Mouse (Mus musculus) CH12.LX (cell line): ENCODE results near the gene Zfp329. TPM values are rescaled to one million over a fixed set of nuclear protein-coding genes. Genes with fewer than 3 reads are reported as not detected.

ENCODE experiments used
- DNase-seq: peaks from one replicate; pipeline ENCODE4 v3.0.0-alpha.2; 2013; ENCODE audit errors: extremely low read depth
- H3K27ac ChIP-seq: 2 replicates; pipeline ENCODE4 v1.5.1; 2012; ENCODE audit warnings: low read depth, mild to moderate bottlenecking, control low read depth, moderate library complexity; ENCODE audit not compliant: insufficient read depth
- H3K27me3 ChIP-seq: replicated peaks from 2 replicates; pipeline ENCODE3; 2012; ENCODE audit warnings: inconsistent platforms
- H3K36me3 ChIP-seq, 2 experiments: replicated peaks in 1 of 2; 2 replicates each; pipeline versions ENCODE3 to v1.6.1; 2012; ENCODE audit warnings: inconsistent platforms in 1 of 2, low read length in 1 of 2, mild to moderate bottlenecking in 1 of 2, mixed read lengths in 1 of 2, moderate library complexity in 1 of 2; ENCODE audit not compliant: control insufficient read depth in 1 of 2, insufficient read depth in 1 of 2
- H3K4me1 ChIP-seq, 2 experiments: 2 replicates each; pipeline ENCODE4 v1.6.1; 2012; ENCODE audit warnings: inconsistent platforms in 1 of 2, moderate library complexity in 1 of 2; ENCODE audit not compliant: insufficient read depth in 2 of 2, control insufficient read depth in 1 of 2
- H3K4me2 ChIP-seq: 2 replicates; pipeline ENCODE4 v1.6.1; 2012; ENCODE audit warnings: low read depth, mild to moderate bottlenecking, control low read depth; ENCODE audit not compliant: poor library complexity, insufficient read depth, severe bottlenecking
- H3K4me3 ChIP-seq, 3 experiments: fragments of 150-350 bp in 1 of 3; sonication (generic) in 1 of 3; replicated peaks in 1 of 3; 2 replicates each; pipeline versions ENCODE3 to v1.5.1; 2011 to 2012; ENCODE audit warnings: low read depth in 2 of 3, low read length in 2 of 3, mild to moderate bottlenecking in 2 of 3, moderate library complexity in 2 of 3, control low read depth in 1 of 3, improper control_type of control experiment in 1 of 3, inconsistent platforms in 1 of 3, mixed read lengths in 1 of 3; ENCODE audit not compliant: poor library complexity in 1 of 3
- H3K79me2 ChIP-seq: replicated peaks from 2 replicates; pipeline ENCODE4 v1.6.1; 2012; ENCODE audit warnings: mild to moderate bottlenecking, moderate library complexity; ENCODE audit not compliant: control insufficient read depth, poor library complexity, insufficient read depth, severe bottlenecking; ENCODE audit errors: extremely low read depth
- H3K9ac ChIP-seq: 2 replicates; pipeline ENCODE4 v1.6.1; 2012; ENCODE audit warnings: low read depth, mild to moderate bottlenecking, control low read depth, moderate library complexity; ENCODE audit not compliant: insufficient read depth
- H3K9me3 ChIP-seq: replicated peaks from 2 replicates; pipeline ENCODE3; 2012; ENCODE audit warnings: low read length, inconsistent platforms, mixed read lengths
- BHLHE40 ChIP-seq: IDR thresholded peaks from 2 replicates; pipeline ENCODE4 v1.6.1; 2011; ENCODE audit warnings: mild to moderate bottlenecking, low read depth, low read length, improper control_type of control experiment
- CHD1 ChIP-seq: IDR thresholded peaks from 2 replicates; pipeline ENCODE4 v1.6.1; 2012; ENCODE audit warnings: low read depth, low read length, improper control_type of control experiment, inconsistent platforms
- CHD2 ChIP-seq: IDR thresholded peaks from 2 replicates; pipeline ENCODE4 v1.6.1; 2011; ENCODE audit warnings: low read length, improper control_type of control experiment
- CTCF ChIP-seq, 2 experiments: IDR thresholded peaks in 1 of 2; conservative IDR thresholded peaks in 1 of 2; 2 replicates each; pipeline ENCODE4 v1.5.1; 2011 to 2012; ENCODE audit warnings: low read depth in 2 of 2, low read length in 2 of 2, improper control_type of control experiment in 1 of 2, inconsistent platforms in 1 of 2, mild to moderate bottlenecking in 1 of 2, moderate library complexity in 1 of 2
- E2F4 ChIP-seq: IDR thresholded peaks from 2 replicates; pipeline ENCODE4 v1.6.1; 2011; ENCODE audit warnings: low read depth, low read length, improper control_type of control experiment; ENCODE audit not compliant: insufficient replicate concordance
- ELF1 ChIP-seq: IDR thresholded peaks from 2 replicates; pipeline ENCODE4 v1.6.1; 2014; ENCODE audit warnings: low read depth, mild to moderate bottlenecking, inconsistent platforms, low read length, improper control_type of control experiment
- EP300 ChIP-seq: IDR thresholded peaks from 2 replicates; pipeline ENCODE4 v1.6.1; 2011; ENCODE audit warnings: low read length, improper control_type of control experiment
- ETS1 ChIP-seq: conservative IDR thresholded peaks from 2 replicates; pipeline ENCODE4 v1.6.1; 2012; ENCODE audit warnings: low read depth, mild to moderate bottlenecking, inconsistent platforms, low read length, improper control_type of control experiment, moderate library complexity
- GABPA ChIP-seq: IDR thresholded peaks from 2 replicates; pipeline ENCODE4 v1.6.1; 2012; ENCODE audit warnings: low read depth, low read length, improper control_type of control experiment, inconsistent platforms; ENCODE audit not compliant: insufficient replicate concordance
- HCFC1 ChIP-seq: IDR thresholded peaks from 2 replicates; pipeline ENCODE4 v1.6.1; 2012; ENCODE audit warnings: low read depth, mild to moderate bottlenecking, inconsistent platforms, low read length, improper control_type of control experiment
- IRF4 ChIP-seq: IDR thresholded peaks from 2 replicates; pipeline ENCODE4 v1.6.1; 2014; ENCODE audit warnings: low read depth, mild to moderate bottlenecking, inconsistent platforms, low read length, improper control_type of control experiment
- JUN ChIP-seq: IDR thresholded peaks from 2 replicates; pipeline ENCODE4 v1.6.1; 2011; ENCODE audit warnings: low read depth, mild to moderate bottlenecking, low read length, improper control_type of control experiment, moderate library complexity; ENCODE audit not compliant: insufficient read depth
- JUND ChIP-seq: conservative IDR thresholded peaks from 2 replicates; pipeline ENCODE4 v1.6.1; 2011; ENCODE audit warnings: low read depth, low read length, improper control_type of control experiment
- KAT2A ChIP-seq: IDR thresholded peaks from 2 replicates; pipeline ENCODE4 v1.6.1; 2012; ENCODE audit warnings: low read length, improper control_type of control experiment, inconsistent platforms; ENCODE audit not compliant: insufficient replicate concordance
- MAFK ChIP-seq: IDR thresholded peaks from 2 replicates; pipeline ENCODE4 v1.6.1; 2011; ENCODE audit warnings: low read length, improper control_type of control experiment; ENCODE audit not compliant: insufficient replicate concordance
- MAX ChIP-seq: IDR thresholded peaks from 2 replicates; pipeline ENCODE4 v1.6.1; 2011; ENCODE audit warnings: low read length, improper control_type of control experiment
- MAZ ChIP-seq: IDR thresholded peaks from 2 replicates; pipeline ENCODE4 v1.6.1; 2012; ENCODE audit warnings: low read depth, mild to moderate bottlenecking, inconsistent platforms, low read length, improper control_type of control experiment, moderate library complexity
- MEF2A ChIP-seq: IDR thresholded peaks from 2 replicates; pipeline ENCODE4 v1.6.1; 2014; ENCODE audit warnings: low read depth, mild to moderate bottlenecking, inconsistent platforms, low read length, improper control_type of control experiment, borderline replicate concordance
- MXI1 ChIP-seq: IDR thresholded peaks from 2 replicates; pipeline ENCODE4 v1.6.1; 2011; ENCODE audit warnings: mild to moderate bottlenecking, low read depth, low read length, improper control_type of control experiment
- MYC ChIP-seq: IDR thresholded peaks from 2 replicates; pipeline ENCODE4 v1.6.1; 2011; ENCODE audit warnings: low read depth, mild to moderate bottlenecking, improper control_type of control experiment, low read length
- NELFE ChIP-seq: IDR thresholded peaks from 2 replicates; pipeline ENCODE4 v1.6.1; 2011; ENCODE audit warnings: low read depth, low read length, improper control_type of control experiment
- NRF1 ChIP-seq: IDR thresholded peaks from 2 replicates; pipeline ENCODE4 v1.6.1; 2014; ENCODE audit warnings: low read depth, mild to moderate bottlenecking, inconsistent platforms, low read length, improper control_type of control experiment, moderate library complexity
- PAX5 ChIP-seq: IDR thresholded peaks from 2 replicates; pipeline ENCODE4 v1.6.1; 2012; ENCODE audit warnings: low read length, inconsistent platforms, mixed read lengths
- POLR2A ChIP-seq: IDR thresholded peaks from 2 replicates; pipeline ENCODE4 v1.6.1; 2011; ENCODE audit warnings: low read depth, mild to moderate bottlenecking, improper control_type of control experiment, low read length
- POLR2AphosphoS2 ChIP-seq: IDR thresholded peaks from 2 replicates; pipeline ENCODE4 v1.6.1; 2011; ENCODE audit warnings: low read depth, low read length, improper control_type of control experiment
- RAD21 ChIP-seq: IDR thresholded peaks from 2 replicates; pipeline ENCODE4 v1.6.1; 2011; ENCODE audit warnings: low read depth, mild to moderate bottlenecking, low read length, improper control_type of control experiment, moderate library complexity
- RCOR1 ChIP-seq: conservative IDR thresholded peaks from 2 replicates; pipeline ENCODE4 v1.6.1; 2012; ENCODE audit warnings: low read depth, mild to moderate bottlenecking, inconsistent platforms, low read length, improper control_type of control experiment
- SIN3A ChIP-seq: IDR thresholded peaks from 2 replicates; pipeline ENCODE4 v1.6.1; 2012; ENCODE audit warnings: low read length, improper control_type of control experiment, inconsistent platforms
- SMC3 ChIP-seq: IDR thresholded peaks from 2 replicates; pipeline ENCODE4 v1.6.1; 2011; ENCODE audit warnings: low read depth, low read length, improper control_type of control experiment
- TBP ChIP-seq: conservative IDR thresholded peaks from 2 replicates; pipeline ENCODE4 v1.6.1; 2011; ENCODE audit warnings: low read depth, low read length, improper control_type of control experiment
- TCF12 ChIP-seq: IDR thresholded peaks from 2 replicates; pipeline ENCODE4 v1.6.1; 2014; ENCODE audit warnings: low read depth, mild to moderate bottlenecking, inconsistent platforms, low read length, improper control_type of control experiment
- UBTF ChIP-seq: IDR thresholded peaks from 2 replicates; pipeline ENCODE4 v1.6.1; 2012; ENCODE audit warnings: low read depth, mild to moderate bottlenecking, inconsistent platforms, low read length, improper control_type of control experiment, moderate library complexity
- USF1 ChIP-seq: IDR thresholded peaks from 2 replicates; pipeline ENCODE4 v1.6.1; 2014; ENCODE audit warnings: low read depth, mild to moderate bottlenecking, inconsistent platforms, low read length, improper control_type of control experiment
- USF2 ChIP-seq: conservative IDR thresholded peaks from 2 replicates; pipeline ENCODE4 v1.6.1; 2011; ENCODE audit warnings: low read depth, low read length, improper control_type of control experiment
- ZC3H11A ChIP-seq: IDR thresholded peaks from 2 replicates; pipeline ENCODE4 v1.6.1; 2012; ENCODE audit warnings: low read depth, mild to moderate bottlenecking, inconsistent platforms, low read length, improper control_type of control experiment
- ZKSCAN1 ChIP-seq: IDR thresholded peaks from 2 replicates; pipeline ENCODE4 v1.6.1; 2012; ENCODE audit warnings: low read depth, inconsistent platforms, low read length, improper control_type of control experiment, borderline replicate concordance
- ZMIZ1 ChIP-seq: IDR thresholded peaks from 2 replicates; pipeline ENCODE4 v1.6.1; 2012; ENCODE audit warnings: low read depth, mild to moderate bottlenecking, inconsistent platforms, low read length, improper control_type of control experiment
- ZNF384 ChIP-seq: IDR thresholded peaks from 2 replicates; pipeline ENCODE4 v1.6.1; 2012; ENCODE audit warnings: low read depth, low read length, improper control_type of control experiment, inconsistent platforms
- dilution Hi-C: fragments of 300-500 bp; cut with MboI; formaldehyde crosslinking; loops from 2 replicates; pipeline ENCODE4 v1.14.3; 2020; ENCODE audit warnings: low sequenced_read_pairs; ENCODE audit not compliant: extremely low pct_unique_long_range_greater_than_20kb, extremely low pct_ligation_motif_present
- in situ Hi-C: fragments of 300-500 bp; cut with MboI; formaldehyde crosslinking; loops from 3 replicates; pipeline ENCODE4 v1.14.3; 2019; ENCODE audit warnings: low sequenced_read_pairs, low pct_ligation_motif_present, low pct_unique_long_range_greater_than_20kb, mixed read lengths
- polyA plus RNA-seq: library from polyadenylated mRNA; unstranded; fragments of >175 nt; gene quantifications from 2 replicates; pipeline ENCODE4 v1.2.1, GENCODE M21; 2012; ENCODE audit warnings: low read depth; ENCODE audit not compliant: insufficient read length
- total RNA-seq, 2 experiments: library from RNA; depleted of rRNA; stranded (reverse); fragments of 300-350 nt in 1 of 2; fragments of >200 nt in 1 of 2; gene quantifications; 2 replicates each; pipeline ENCODE4 v1.2.3; 2012 to 2014

Zfp329 gene
- total and polyA plus RNA-seq, 3 experiments = 3.9 to 4.5 (median 4.5) TPM

GRCm38 (mm10) chr7:12834162-12835120 lies 15.8 kb upstream of the Zfp329 start, which contains the start of gene Zfp110:
Gene Zfp110, plus strand, starts transcription at chr7:12834761.
- Histone ChIP-seq H3K27ac (peak within 1 kb of the TSS; percentile 45), H3K27me3 (peaks cover 3% of the 10 kb centered on the region), H3K79me2 (peaks cover 15% of the 10 kb centered on the region), H3K9ac (peak within 1 kb of the TSS; percentile 92), H3K36me3 (peaks cover 25 to 34% of the 10 kb centered on the region in 2 experiments), H3K4me1 (peaks cover 0 to 13% of the 10 kb centered on the region in 2 experiments; a peak in 2 of 4 replicates), H3K9me3 (peaks cover 30% of the 10 kb centered on the region), H3K4me3 (peak within 1 kb of the TSS; percentile 74 to 91 (median 83)), H3K4me2 (peak within 1 kb of the TSS; percentile 67)
- peak; percentile 38; the same call in 1 of the 2 replicates for TF ChIP-seq ETS1
- TF ChIP-seq MXI1 = peak; percentile 96
- peak; percentile 84 for TF ChIP-seq ELF1
- no peak for TF ChIP-seq EP300
- TF ChIP-seq GABPA = no peak; the same call in 1 of the 2 replicates
- peak; percentile 75 for TF ChIP-seq MYC
- TF ChIP-seq SMC3 = no peak
- 0 out of 2 replicates have a peak, but pooled peaks have one; percentile 47 for TF ChIP-seq POLR2AphosphoS2
- peak; percentile 63; the same call in 1 of the 2 replicates for TF ChIP-seq TCF12
- peak; percentile 90 for TF ChIP-seq MAX
- no peak for TF ChIP-seq ZNF384
- peak; percentile 68; the same call in 1 of the 2 replicates for TF ChIP-seq MAZ
- peak; percentile 80; the same call in 1 of the 2 replicates for TF ChIP-seq KAT2A
- no peak for TF ChIP-seq JUND
- no peak for TF ChIP-seq USF2
- peak; percentile 78 for TF ChIP-seq NELFE
- no peak for TF ChIP-seq MEF2A
- TF ChIP-seq E2F4 = no peak
- peak; percentile 52; the same call in 1 of the 2 replicates for TF ChIP-seq IRF4
- peak; percentile 65 for TF ChIP-seq NRF1
- TF ChIP-seq RAD21 = no peak
- TF ChIP-seq ZMIZ1 = peak; percentile 65
- peak; percentile 91 for TF ChIP-seq BHLHE40
- TF ChIP-seq JUN = no peak
- TF ChIP-seq UBTF = no peak
- no peak; the same call in 1 of the 2 replicates for TF ChIP-seq CHD2
- no peak for TF ChIP-seq RCOR1
- TF ChIP-seq TBP = peak; percentile 60; the same call in 1 of the 2 replicates
- TF ChIP-seq PAX5 = no peak
- peak; percentile 92 for TF ChIP-seq SIN3A
- TF ChIP-seq CHD1 = peak; percentile 89
- TF ChIP-seq HCFC1 = peak; percentile 92
- no peak for TF ChIP-seq CTCF (conservative IDR thresholded peaks at IDR 0.05 in 1 of 2, IDR thresholded peaks at IDR 0.05 in 1 of 2; ENCODE audit: low read depth in 2 of 2, low read length in 2 of 2)
- no peak for TF ChIP-seq USF1
- no peak for TF ChIP-seq ZC3H11A
- no peak for TF ChIP-seq MAFK
- TF ChIP-seq POLR2A = peak; percentile 79
- TF ChIP-seq ZKSCAN1 = no peak
- peak; percentile 91 for DNase-seq
- in situ Hi-C loops = no loop called here
- dilution Hi-C loops = no loop called here
